Mouse (Mus musculus): ENCODE results near the gene Npsr1. TPM values are rescaled to one million over a fixed set of nuclear protein-coding genes. Genes with fewer than 3 reads are reported as not detected.

The Npsr1 gene
- polyA plus RNA-seq, 1 experiment: not detected

GRCm38 (mm10) chr9:24119423-24119822 lies 21.6 kb downstream of the Npsr1 start:
- Histone ChIP-seq H3K27me3 (ENCODE audit: control insufficient read depth, insufficient read depth, low read length) (no peaks in the 10 kb centered on the region), H3K4me3 (ENCODE audit: control insufficient read depth, low read depth, low read length) (no peak overlapping the region), H3K4me1 (ENCODE audit: control insufficient read depth, insufficient read depth, low read length) (no peaks in the 10 kb centered on the region), H3K27ac (ENCODE audit: control insufficient read depth, insufficient read depth, low read depth, low read length) (no peak overlapping the region), H3K36me3 (ENCODE audit: control insufficient read depth, insufficient read depth, low read length) (no peaks in the 10 kb centered on the region)
- TF ChIP-seq POLR2A (IDR thresholded peaks at IDR 0.05; ENCODE audit: control insufficient read depth, low read depth, low read length): no peak
- no peak for TF ChIP-seq CTCF (IDR thresholded peaks at IDR 0.05; ENCODE audit: control insufficient read depth, insufficient read depth, insufficient replicate concordance, low read depth, low read length)

DNA sequence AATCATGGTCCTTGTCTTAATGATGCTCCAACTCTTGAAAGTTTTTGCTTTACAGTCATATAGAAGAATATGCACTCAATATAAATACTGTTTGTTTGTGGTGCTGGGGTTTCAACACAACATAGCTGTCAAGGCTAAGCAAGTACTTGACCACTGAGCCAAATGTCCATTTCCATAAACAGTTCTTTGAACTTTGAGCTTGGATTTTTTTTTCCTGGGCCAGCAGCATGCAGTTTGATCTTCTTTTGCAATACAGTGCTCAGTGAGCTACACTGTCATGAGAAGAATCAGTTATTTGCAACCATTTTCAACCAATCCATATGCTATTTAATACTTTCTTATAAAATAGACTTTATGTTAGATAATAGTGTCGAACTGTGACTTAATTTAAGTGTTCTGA lies 35.3 kb downstream of the Npsr1 start:
- no peak overlapping the region for H3K4me3 ChIP-seq (ENCODE audit: control insufficient read depth, low read depth, low read length)
- no peak overlapping the region for H3K27ac ChIP-seq (ENCODE audit: control insufficient read depth, insufficient read depth, low read depth, low read length)
- no peaks in the 10 kb centered on the region for H3K36me3 ChIP-seq (ENCODE audit: control insufficient read depth, insufficient read depth, low read length)
- TF ChIP-seq POLR2A (IDR thresholded peaks at IDR 0.05; ENCODE audit: control insufficient read depth, low read depth, low read length) (no peak), CTCF (IDR thresholded peaks at IDR 0.05; ENCODE audit: control insufficient read depth, insufficient read depth, insufficient replicate concordance, low read depth, low read length) (no peak)
- H3K27me3 ChIP-seq (ENCODE audit: control insufficient read depth, insufficient read depth, low read length): no peaks in the 10 kb centered on the region
- H3K4me1 ChIP-seq (ENCODE audit: control insufficient read depth, insufficient read depth, low read length): no peaks in the 10 kb centered on the region

GRCm38 (mm10) chr9:24136354-24136753 lies 38.6 kb downstream of the Npsr1 start:
- Histone ChIP-seq H3K27ac (ENCODE audit: control insufficient read depth, insufficient read depth, low read depth, low read length) (no peak overlapping the region), H3K27me3 (ENCODE audit: control insufficient read depth, insufficient read depth, low read length) (no peaks in the 10 kb centered on the region), H3K4me3 (ENCODE audit: control insufficient read depth, low read depth, low read length) (no peak overlapping the region), H3K4me1 (ENCODE audit: control insufficient read depth, insufficient read depth, low read length) (no peaks in the 10 kb centered on the region), H3K36me3 (ENCODE audit: control insufficient read depth, insufficient read depth, low read length) (no peaks in the 10 kb centered on the region)
- TF ChIP-seq CTCF (IDR thresholded peaks at IDR 0.05; ENCODE audit: control insufficient read depth, insufficient read depth, insufficient replicate concordance, low read depth, low read length) (no peak), POLR2A (IDR thresholded peaks at IDR 0.05; ENCODE audit: control insufficient read depth, low read depth, low read length) (no peak)

- Histone ChIP-seq H3K4me3 (ENCODE audit: control insufficient read depth, low read depth, low read length) (no peak overlapping the region), H3K27me3 (ENCODE audit: control insufficient read depth, insufficient read depth, low read length) (no peaks in the 10 kb centered on the region)
- TF ChIP-seq CTCF (IDR thresholded peaks at IDR 0.05; ENCODE audit: control insufficient read depth, insufficient read depth, insufficient replicate concordance, low read depth, low read length) (no peak), POLR2A (IDR thresholded peaks at IDR 0.05; ENCODE audit: control insufficient read depth, low read depth, low read length) (no peak)
Measured at GRCm38 (mm10) chr9:24144341-24144740, 46.5 kb downstream of the Npsr1 start.

DNA sequence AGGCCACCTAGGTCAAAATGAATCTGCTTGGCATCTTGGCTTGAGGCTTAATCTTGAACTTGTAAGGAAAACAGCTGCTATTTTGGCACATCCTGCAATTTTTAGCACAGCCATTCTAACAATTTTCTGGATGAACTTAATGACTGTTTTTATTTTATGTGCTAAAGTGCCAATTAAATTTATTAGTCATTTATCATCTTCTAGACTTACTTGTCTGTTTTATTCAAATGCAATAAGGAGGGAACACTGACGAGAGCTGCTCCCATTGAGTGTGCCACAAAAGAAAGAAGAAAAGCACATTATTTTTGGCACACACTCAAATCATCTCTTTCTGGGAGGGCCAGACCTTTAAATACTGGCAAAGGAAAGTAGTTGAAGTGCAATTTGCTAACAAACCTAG lies 59.4 kb downstream of the Npsr1 start:
- Histone ChIP-seq H3K27me3 (ENCODE audit: control insufficient read depth, insufficient read depth, low read length) (no peaks in the 10 kb centered on the region), H3K27ac (ENCODE audit: control insufficient read depth, insufficient read depth, low read depth, low read length) (no peak overlapping the region), H3K4me1 (ENCODE audit: control insufficient read depth, insufficient read depth, low read length) (no peaks in the 10 kb centered on the region), H3K4me3 (ENCODE audit: control insufficient read depth, low read depth, low read length) (no peak overlapping the region), H3K36me3 (ENCODE audit: control insufficient read depth, insufficient read depth, low read length) (no peaks in the 10 kb centered on the region)
- no peak for TF ChIP-seq CTCF (IDR thresholded peaks at IDR 0.05; ENCODE audit: control insufficient read depth, insufficient read depth, insufficient replicate concordance, low read depth, low read length)
- TF ChIP-seq POLR2A (IDR thresholded peaks at IDR 0.05; ENCODE audit: control insufficient read depth, low read depth, low read length): no peak

More at GRCm38 (mm10) chr9:24144341-24144740, 46.5 kb downstream of the Npsr1 start:
- Histone ChIP-seq H3K27ac (ENCODE audit: control insufficient read depth, insufficient read depth, low read depth, low read length) (no peak overlapping the region), H3K36me3 (ENCODE audit: control insufficient read depth, insufficient read depth, low read length) (no peaks in the 10 kb centered on the region), H3K4me1 (ENCODE audit: control insufficient read depth, insufficient read depth, low read length) (no peaks in the 10 kb centered on the region)

DNA sequence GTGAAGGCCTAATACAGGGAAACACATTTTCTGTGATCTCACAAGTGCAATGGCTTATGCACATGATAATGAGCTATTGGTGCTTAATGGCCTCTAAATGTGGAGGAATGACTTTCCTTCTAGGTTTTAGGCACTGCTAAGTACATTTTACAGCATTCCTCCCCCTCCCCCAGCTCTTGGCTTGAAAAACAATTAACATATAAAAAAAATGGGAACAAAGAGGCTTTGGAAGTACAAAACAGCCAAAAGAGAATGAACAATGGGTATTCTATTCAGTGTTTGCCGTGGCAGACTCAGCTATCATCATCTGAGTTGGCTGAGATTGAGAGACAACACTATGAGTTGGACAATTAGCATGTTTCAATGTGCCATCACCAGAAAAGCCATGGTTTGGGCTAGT lies 62.6 kb downstream of the Npsr1 start:
- H3K27ac ChIP-seq (ENCODE audit: control insufficient read depth, insufficient read depth, low read depth, low read length): no peak overlapping the region
- H3K36me3 ChIP-seq (ENCODE audit: control insufficient read depth, insufficient read depth, low read length): no peaks in the 10 kb centered on the region
- H3K27me3 ChIP-seq (ENCODE audit: control insufficient read depth, insufficient read depth, low read length): no peaks in the 10 kb centered on the region
- no peaks in the 10 kb centered on the region for H3K4me1 ChIP-seq (ENCODE audit: control insufficient read depth, insufficient read depth, low read length)
- no peak overlapping the region for H3K4me3 ChIP-seq (ENCODE audit: control insufficient read depth, low read depth, low read length)
- no peak for TF ChIP-seq CTCF (IDR thresholded peaks at IDR 0.05; ENCODE audit: control insufficient read depth, insufficient read depth, insufficient replicate concordance, low read depth, low read length)
- TF ChIP-seq POLR2A (IDR thresholded peaks at IDR 0.05; ENCODE audit: control insufficient read depth, low read depth, low read length): no peak

GRCm38 (mm10) chr9:24168501-24168900 lies 70.7 kb downstream of the Npsr1 start:
- no peak overlapping the region for H3K4me3 ChIP-seq (ENCODE audit: control insufficient read depth, low read depth, low read length)
- H3K36me3 ChIP-seq (ENCODE audit: control insufficient read depth, insufficient read depth, low read length): no peaks in the 10 kb centered on the region
- H3K4me1 ChIP-seq (ENCODE audit: control insufficient read depth, insufficient read depth, low read length): no peaks in the 10 kb centered on the region
- H3K27ac ChIP-seq (ENCODE audit: control insufficient read depth, insufficient read depth, low read depth, low read length): no peak overlapping the region
- no peak for TF ChIP-seq POLR2A (IDR thresholded peaks at IDR 0.05; ENCODE audit: control insufficient read depth, low read depth, low read length)
- no peak for TF ChIP-seq CTCF (IDR thresholded peaks at IDR 0.05; ENCODE audit: control insufficient read depth, insufficient read depth, insufficient replicate concordance, low read depth, low read length)
- H3K27me3 ChIP-seq (ENCODE audit: control insufficient read depth, insufficient read depth, low read length): no peaks in the 10 kb centered on the region

DNA sequence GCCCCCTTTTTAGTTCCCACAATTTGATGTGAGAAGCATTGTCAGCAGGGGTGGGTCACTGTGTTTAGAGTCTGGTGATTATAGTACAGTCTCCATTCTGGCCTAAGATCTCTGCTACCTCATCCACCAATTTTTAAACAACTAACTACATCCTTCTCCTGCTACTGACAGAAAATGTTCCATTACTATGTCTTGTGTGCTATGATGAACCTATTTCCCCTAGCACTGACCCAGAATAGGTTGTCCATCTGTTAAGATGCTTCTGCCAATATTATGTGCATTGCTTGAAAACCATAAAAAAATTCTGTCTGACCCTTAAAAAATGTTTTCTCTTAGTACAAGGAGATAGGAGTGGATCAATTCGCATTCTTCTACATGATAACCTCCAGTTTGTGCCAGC lies 72.9 kb downstream of the Npsr1 start:
- Histone ChIP-seq H3K4me1 (ENCODE audit: control insufficient read depth, insufficient read depth, low read length) (no peaks in the 10 kb centered on the region), H3K27me3 (ENCODE audit: control insufficient read depth, insufficient read depth, low read length) (no peaks in the 10 kb centered on the region), H3K4me3 (ENCODE audit: control insufficient read depth, low read depth, low read length) (no peak overlapping the region), H3K27ac (ENCODE audit: control insufficient read depth, insufficient read depth, low read depth, low read length) (no peak overlapping the region), H3K36me3 (ENCODE audit: control insufficient read depth, insufficient read depth, low read length) (no peaks in the 10 kb centered on the region)
- TF ChIP-seq POLR2A (IDR thresholded peaks at IDR 0.05; ENCODE audit: control insufficient read depth, low read depth, low read length) (no peak), CTCF (IDR thresholded peaks at IDR 0.05; ENCODE audit: control insufficient read depth, insufficient read depth, insufficient replicate concordance, low read depth, low read length) (no peak)
